Mouse (Mus musculus) left cerebral cortex, adult 18-20 months (tissue): ENCODE measurements around the gene Vezf1. TPM values are rescaled to one million over a fixed set of nuclear protein-coding genes. Genes with fewer than 3 reads are reported as not detected.

Source experiments
- DNase-seq, 2 experiments: peaks; one replicate each; pipeline ENCODE4 v3.0.0; 2021 to 2022; ENCODE audit warnings: low spot score in 2 of 2, mixed read lengths in 1 of 2
- total RNA-seq, 2 experiments: library from RNA; stranded (reverse); gene quantifications; 2 replicates each; pipeline ENCODE4 v1.2.3; 2021

The Vezf1 gene
- total RNA-seq, 2 experiments from 2014 or later = 28.1 to 29.4 TPM

GRCm38 (mm10) chr11:88052638-88053037, 15.4 kb upstream of the Vezf1 start:
- DNase-seq = no peak

DNA sequence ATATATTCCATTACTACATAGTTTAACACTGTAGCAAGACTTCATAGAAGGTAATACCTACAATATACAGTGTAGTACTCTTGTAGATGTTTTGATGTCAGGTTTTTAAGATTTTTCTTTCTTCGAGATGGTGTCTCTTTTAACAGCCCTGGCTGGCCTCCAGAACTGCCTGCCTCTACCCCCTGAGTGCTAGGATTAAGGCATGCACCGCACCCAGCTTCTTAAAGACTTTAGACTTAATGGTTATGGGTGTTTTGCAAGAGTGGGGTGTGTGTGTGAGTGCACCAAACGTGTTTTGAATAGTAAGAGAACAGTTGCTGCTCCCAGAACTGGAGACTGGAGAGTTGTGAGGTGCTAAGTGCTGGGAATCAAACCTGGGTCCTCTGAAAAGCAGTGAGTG, 14.3 kb upstream of the Vezf1 start:
- DNase-seq = no peak

DNA sequence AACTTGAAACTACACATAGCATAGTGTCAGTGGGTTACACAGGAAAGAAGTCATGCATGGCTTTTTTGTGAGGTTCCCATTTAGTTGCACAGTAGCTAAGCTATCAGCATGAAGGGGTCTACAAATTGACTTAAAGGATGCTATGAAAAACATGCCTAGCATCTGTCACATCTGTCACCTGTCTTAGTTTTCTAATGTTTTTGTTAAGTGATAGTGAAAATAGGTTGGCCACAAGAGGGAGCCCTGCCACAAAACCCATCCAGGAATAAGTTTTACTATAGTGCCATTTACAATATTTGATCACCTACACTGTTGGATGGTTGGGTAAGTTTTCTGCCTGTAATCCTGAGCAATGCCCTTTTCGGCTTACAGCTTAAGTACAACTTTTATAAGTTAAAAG, 13.5 kb upstream of the Vezf1 start:
- peak; percentile 39 to 48 for DNase-seq

DNA sequence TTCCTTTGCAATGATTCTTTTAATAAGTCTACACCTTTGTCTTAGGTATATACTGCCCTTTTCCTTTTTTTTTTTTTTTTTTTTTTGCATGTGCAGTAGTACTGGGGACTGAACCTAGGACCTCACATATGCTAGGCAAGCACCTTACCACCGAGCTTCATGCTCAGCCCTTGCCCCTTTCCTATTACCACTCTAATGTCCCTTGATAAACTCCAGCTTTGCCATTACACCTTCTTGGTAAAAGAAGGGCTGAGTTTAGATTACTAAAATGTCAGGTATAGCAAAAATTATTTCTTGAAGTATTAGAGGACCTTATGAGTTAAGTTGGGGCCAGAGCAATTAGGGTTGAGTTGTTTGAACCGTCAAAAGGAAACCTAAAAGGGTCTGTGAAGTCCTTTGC, 12.3 kb upstream of the Vezf1 start:
- no peak for DNase-seq

- no peak for DNase-seq
Measured at GRCm38 (mm10) chr11:88057788-88058187, 10.3 kb upstream of the Vezf1 start.

DNA sequence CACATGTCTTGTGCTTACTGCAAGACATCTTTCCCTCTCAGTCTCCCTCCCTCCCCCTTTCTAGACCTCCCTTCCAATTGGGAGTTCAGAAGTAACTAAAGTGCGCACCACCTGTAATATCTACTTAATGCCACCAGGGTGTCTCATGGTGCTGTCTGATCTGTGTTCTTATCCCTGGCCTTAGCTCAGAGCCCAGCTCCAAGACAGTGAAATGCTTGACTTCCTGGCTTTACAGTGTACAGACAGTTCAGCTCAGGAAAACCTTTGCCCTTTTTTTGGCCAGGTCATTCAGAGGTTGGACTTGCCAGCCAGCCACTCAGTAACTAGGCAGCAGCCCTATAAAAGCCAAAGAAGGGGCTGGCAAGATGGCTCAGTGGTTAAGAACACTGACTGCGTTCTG, 8.9 kb upstream of the Vezf1 start:
- no peak for DNase-seq

GRCm38 (mm10) chr11:88061892-88062625, 6.0 kb upstream of the Vezf1 start:
- no peak for DNase-seq

GRCm38 (mm10) chr11:88065732-88066131, 2.3 kb upstream of the Vezf1 start:
- DNase-seq = no peak

GRCm38 (mm10) chr11:88067191-88067585, 891 bp upstream of the Vezf1 start:
- no peak for DNase-seq

DNA sequence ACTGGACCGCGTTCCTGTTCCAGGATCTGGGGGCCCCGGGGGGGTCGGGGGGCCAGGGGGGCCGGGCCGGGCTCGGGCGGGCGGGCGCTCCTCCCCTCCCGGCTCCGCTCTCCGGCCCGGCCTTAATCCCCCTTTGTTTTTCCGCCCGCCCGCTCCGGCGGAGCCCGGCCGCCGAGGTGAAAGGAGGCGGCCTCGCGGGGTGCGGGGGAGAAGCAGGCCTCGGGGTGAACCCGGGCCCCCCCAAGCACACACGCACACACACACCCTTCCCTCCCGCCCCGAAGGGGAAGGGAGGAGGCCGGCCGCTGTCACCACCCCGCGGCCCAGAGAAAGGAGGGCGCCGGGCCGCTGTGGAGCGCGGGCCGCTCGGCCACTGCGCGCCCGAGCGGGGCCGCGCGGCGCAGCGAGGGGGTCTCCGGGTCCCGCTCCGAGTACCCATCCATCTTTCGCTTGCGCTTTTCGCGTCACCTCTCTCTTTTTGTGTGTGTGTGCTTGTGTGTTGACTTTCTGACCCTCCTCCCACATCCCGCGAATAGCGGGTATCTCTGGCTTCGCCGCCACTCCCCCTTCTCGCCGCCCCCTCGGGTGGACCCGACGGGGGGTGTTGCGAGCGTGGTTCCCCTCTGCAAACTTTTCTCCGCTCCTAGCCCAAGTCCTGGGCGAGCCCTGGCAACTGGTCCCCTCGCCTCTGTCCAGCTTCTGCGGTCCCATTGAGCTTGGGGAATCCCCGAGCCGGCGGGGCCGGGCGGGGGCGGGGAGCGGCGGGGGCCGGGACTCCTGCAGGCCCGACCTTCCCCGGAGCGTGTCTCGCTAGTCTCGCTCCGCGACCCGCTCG, 549 bp downstream of the Vezf1 start:
- peak; percentile 23 to 53 for DNase-seq

DNA sequence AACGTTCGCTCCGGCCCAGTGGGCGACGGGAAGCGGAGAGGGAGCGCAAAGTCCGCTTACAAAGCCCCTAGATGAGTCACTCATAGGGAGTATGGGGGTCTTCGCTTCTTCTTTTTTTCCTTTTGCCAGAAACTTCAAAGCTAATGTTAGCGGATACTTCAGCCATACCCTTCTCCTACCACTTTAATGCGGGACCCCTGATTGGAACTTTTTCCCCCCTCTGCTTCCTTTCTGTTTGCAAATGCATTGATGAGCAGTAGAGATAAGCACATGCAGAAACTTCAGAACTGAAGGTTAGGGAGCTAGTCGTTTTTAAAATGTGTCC, 1.1 kb downstream of the Vezf1 start:
- DNase-seq = no peak

GRCm38 (mm10) chr11:88070392-88070791, 2.3 kb downstream of the Vezf1 start:
- no peak for DNase-seq

- no peak for DNase-seq
Measured at GRCm38 (mm10) chr11:88071113-88071512, 3.0 kb downstream of the Vezf1 start.

DNA sequence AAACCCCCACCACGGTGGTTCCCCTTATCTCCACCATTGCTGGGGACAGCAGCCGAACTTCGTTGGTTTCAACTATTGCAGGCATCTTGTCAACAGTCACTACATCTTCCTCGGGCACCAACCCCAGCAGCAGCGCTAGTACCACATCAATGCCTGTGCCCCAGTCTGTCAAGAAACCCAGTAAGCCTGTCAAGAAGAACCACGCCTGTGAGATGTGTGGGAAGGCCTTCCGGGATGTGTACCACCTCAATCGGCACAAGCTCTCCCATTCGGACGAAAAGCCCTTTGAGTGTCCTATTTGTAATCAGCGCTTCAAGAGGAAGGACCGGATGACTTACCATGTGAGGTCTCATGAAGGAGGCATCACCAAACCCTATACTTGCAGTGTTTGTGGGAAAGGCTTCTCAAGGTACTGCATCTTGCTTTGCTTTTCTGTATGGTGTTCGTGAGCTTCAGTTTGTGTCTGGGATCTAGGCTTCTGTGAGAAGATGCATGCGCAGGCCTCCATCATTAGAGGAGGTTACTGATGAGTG, 5.3 kb downstream of the Vezf1 start:
- DNase-seq = no peak

DNA sequence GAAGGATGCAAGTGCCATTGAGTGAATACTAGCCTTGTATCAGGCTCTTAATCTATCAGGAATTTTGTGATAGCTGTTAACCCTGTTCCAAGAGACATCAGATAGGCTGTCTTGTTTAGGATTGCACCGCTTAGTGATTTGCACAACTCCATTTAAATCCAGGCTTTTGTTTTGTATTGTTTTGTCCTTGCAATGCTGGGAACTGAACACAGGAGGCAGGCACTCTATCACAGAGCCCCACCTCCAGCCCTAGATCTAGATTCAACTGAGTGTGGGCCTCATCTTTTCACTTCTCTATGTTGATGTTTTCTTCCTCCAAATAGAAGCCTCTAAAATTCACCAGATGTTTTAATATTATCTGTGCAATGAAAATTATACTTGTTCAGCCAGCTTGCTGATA, 7.6 kb downstream of the Vezf1 start:
- no peak for DNase-seq

- DNase-seq = no peak
Measured at GRCm38 (mm10) chr11:88076394-88076793, 8.3 kb downstream of the Vezf1 start.

GRCm38 (mm10) chr11:88083699-88084098, 15.6 kb downstream of the Vezf1 start:
- no peak for DNase-seq

- DNase-seq = peak; percentile 88 to 89
Measured at GRCm38 (mm10) chr11:88086737-88087627, 18.9 kb downstream of the Vezf1 start.

DNA sequence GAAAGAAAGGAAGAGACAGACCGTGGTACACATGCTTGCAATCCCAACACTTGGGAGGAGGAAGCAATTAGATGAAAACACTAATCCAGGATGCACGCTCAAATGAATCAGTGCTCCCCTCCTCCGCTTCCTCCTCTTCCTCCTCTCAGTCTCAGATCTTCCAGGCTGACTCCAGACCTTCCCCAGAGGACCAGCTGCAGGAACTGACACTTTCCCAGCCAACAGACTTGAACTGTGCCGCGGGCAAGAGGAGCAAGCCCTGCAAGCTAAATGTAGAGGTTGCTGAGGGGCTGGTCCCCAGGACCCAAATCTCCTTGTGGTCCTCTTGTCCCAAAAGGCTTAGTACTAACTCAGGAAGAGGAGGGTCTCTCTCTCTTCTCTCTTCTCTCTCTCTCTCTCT, 21.1 kb downstream of the Vezf1 start:
- DNase-seq = no peak

- no peak for DNase-seq
Measured at GRCm38 (mm10) chr11:88090293-88090692, 22.2 kb downstream of the Vezf1 start.

DNA sequence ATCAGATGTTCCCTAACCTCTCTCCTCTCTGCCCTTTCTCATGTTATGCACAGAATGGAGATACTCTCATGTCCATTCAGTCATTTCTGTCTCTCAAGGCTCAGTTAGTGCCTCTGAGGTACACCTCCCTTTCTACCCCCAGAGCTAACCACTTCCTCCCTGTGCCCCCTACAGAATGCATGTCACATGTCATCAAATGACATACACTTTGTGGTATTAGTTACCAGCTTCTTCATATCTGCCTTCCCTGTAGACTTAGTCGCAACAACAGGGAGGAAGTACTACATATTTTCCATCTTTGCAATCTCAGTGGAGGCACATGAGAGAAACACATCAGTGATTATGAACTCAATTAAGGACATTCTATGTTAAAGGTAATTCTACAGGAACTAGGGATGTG, 23.9 kb downstream of the Vezf1 start:
- DNase-seq = no peak
